14 mouse cellular contexts compared by ENCODE assay signal in the genomic region with DNA sequence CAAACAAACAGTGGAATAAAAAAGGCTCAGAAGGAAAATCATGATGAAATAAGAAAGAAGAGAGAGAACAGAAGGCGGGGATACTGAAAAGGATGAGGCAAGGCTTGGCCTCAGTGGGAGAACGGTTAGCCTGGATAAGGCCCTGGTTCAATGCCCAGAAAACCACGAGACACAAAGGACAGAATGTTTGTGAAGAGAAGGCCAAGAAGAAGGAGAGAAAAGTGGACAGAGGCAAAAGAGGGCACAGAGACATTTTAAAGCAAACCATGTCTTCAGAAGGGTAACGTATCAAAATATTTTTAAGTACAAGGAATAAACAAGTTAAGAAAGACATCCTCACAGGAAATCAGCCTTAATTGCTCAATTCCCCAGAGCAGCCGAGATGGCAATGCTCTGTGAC.
DNase-seq lines count a peak whose midpoint lies in the region; ATAC-seq and TF ChIP-seq lines count a peak whose summit lies in the region.
"Had no signal": no experiment of that assay in that cellular context is flagged by ENCODE, and none has a peak within 500 bp of the region (broad histone marks: within the 10 kb centered on the region; RNA-seq: fewer than 3 reads in every experiment).

No protein-coding gene starts in this region.

- peaks cover 3% of the 10 kb centered on the region; the same call in 1 of the 2 replicates for H3K4me1 ChIP-seq in heart, adult 2 months (ENCODE audit: control insufficient read depth, insufficient read depth, low read length)
- H3K4me1 ChIP-seq in heart, embryonic 10.5 days = peaks cover 22% of the 10 kb centered on the region
- H3K4me1 ChIP-seq in lung, postnatal 0 days (ENCODE audit: insufficient read depth, low read depth, low read length) = no peaks in the 10 kb centered on the region
- H3K4me1 ChIP-seq: liver, embryonic 15.5 days had no signal

- peak; percentile 73 for ATAC-seq in lung, postnatal 0 days
- ATAC-seq: CD4-positive, CD25-positive, alpha-beta regulatory T cell, adult 4 months; Patski had no signal

- intact Hi-C loops in heart, adult 2 months (cut with DNase I) = loop anchor here (5.0 to 10.0 kb wide), 2 partner anchors 60 to 118 kb away; no protein-coding TSS in a partner anchor

- no peaks in the 10 kb centered on the region for H3K79me2 ChIP-seq in heart, adult 2 months (replicated peaks; ENCODE audit: control insufficient read depth, insufficient read depth, low read length)

- no peak overlapping the region for H3K4me3 ChIP-seq in heart, adult 2 months
- no peak overlapping the region for H3K4me3 ChIP-seq in heart, embryonic 10.5 days
- no peak overlapping the region for H3K4me3 ChIP-seq in lung, postnatal 0 days (ENCODE audit: low read depth, low read length)
- H3K4me3 ChIP-seq: liver, embryonic 15.5 days; midbrain, embryonic 12.5 days had no signal

- DNase-seq in heart, adult 2 months = peak; percentile 42 to 72
- DNase-seq in heart, embryonic 10.5 days (ENCODE audit: low spot score) = no peak
- DNase-seq in adipocyte (ENCODE audit: low spot score) = peak; percentile 99
- peak; percentile 25 for DNase-seq in gastrocnemius, postnatal 10 days
- DNase-seq in lung, postnatal 0 days (ENCODE audit: low spot score) = peak; percentile 84
- no peak for DNase-seq in right cerebral cortex, postnatal 25 days
- DNase-seq in right cerebral cortex, adult 18-20 months = no peak
- no peak for DNase-seq in kidney, adult 18-20 months
- DNase-seq: retina, postnatal 1 day; thymus, postnatal 36 days had no signal

- no peak for TF ChIP-seq EP300 in heart, adult 2 months (IDR thresholded peaks at IDR 0.05; ENCODE audit: insufficient read depth, low read depth, low read length)
- TF ChIP-seq EP300 in lung, postnatal 0 days (IDR thresholded peaks at IDR 0.05) = peak; percentile 58

- no peaks in the 10 kb centered on the region for H3K9me3 ChIP-seq in heart, embryonic 10.5 days
- no peaks in the 10 kb centered on the region for H3K9me3 ChIP-seq in lung, postnatal 0 days (ENCODE audit: low read length)
- H3K9me3 ChIP-seq: liver, embryonic 15.5 days; midbrain, embryonic 12.5 days had no signal

- no peak for TF ChIP-seq POLR2A in heart, adult 2 months (IDR thresholded peaks at IDR 0.05; ENCODE audit: insufficient read depth, low read depth, low read length)

- no peak overlapping the region for H3K4me2 ChIP-seq in lung, postnatal 0 days (replicated peaks; ENCODE audit: low read depth, low read length)
- H3K4me2 ChIP-seq: liver, embryonic 15.5 days; midbrain, embryonic 12.5 days had no signal

- no peak for TF ChIP-seq CTCF in heart, adult 2 months (IDR thresholded peaks at IDR 0.05)
- no peak for TF ChIP-seq CTCF in lung, postnatal 0 days (IDR thresholded peaks at IDR 0.05)

- no peak overlapping the region for H3K9ac ChIP-seq in heart, adult 2 months (ENCODE audit: low read depth, low read length)
- no peak overlapping the region for H3K9ac ChIP-seq in lung, postnatal 0 days (replicated peaks; ENCODE audit: low read depth)
- H3K9ac ChIP-seq: liver, embryonic 15.5 days; midbrain, embryonic 12.5 days had no signal

- no peaks in the 10 kb centered on the region for H3K27me3 ChIP-seq in heart, adult 2 months (ENCODE audit: control insufficient read depth, insufficient read depth, low read length)
- H3K27me3 ChIP-seq in heart, embryonic 10.5 days (ENCODE audit: insufficient read depth, poor library complexity, severe bottlenecking) = peaks cover 2% of the 10 kb centered on the region; the same call in 1 of the 2 replicates
- H3K27me3 ChIP-seq in lung, postnatal 0 days (replicated peaks; ENCODE audit: insufficient read depth, low read length) = no peaks in the 10 kb centered on the region
- H3K27me3 ChIP-seq: liver, embryonic 15.5 days had no signal

- peak overlapping the region; percentile 48; the same call in 1 of the 2 replicates for H3K27ac ChIP-seq in heart, adult 2 months
- no peak overlapping the region for H3K27ac ChIP-seq in heart, embryonic 10.5 days
- 0 out of 2 replicates have a peak overlapping the region, but pooled peaks have one; percentile 20 for H3K27ac ChIP-seq in lung, postnatal 0 days (ENCODE audit: low read length)
- H3K27ac ChIP-seq: liver, embryonic 15.5 days; midbrain, embryonic 12.5 days had no signal

- 41% methylated on average over 5 of the region's 5 CpGs for WGBS in heart, adult 2 months
- 88% methylated on average over 5 of the region's 5 CpGs for WGBS in heart, embryonic 10.5 days
- WGBS in lung, postnatal 0 days = 48% methylated on average over 5 of the region's 5 CpGs

- H3K36me3 ChIP-seq in heart, adult 2 months (ENCODE audit: control insufficient read depth, insufficient read depth, low read length) = no peaks in the 10 kb centered on the region
- no peaks in the 10 kb centered on the region for H3K36me3 ChIP-seq in heart, embryonic 10.5 days
- H3K36me3 ChIP-seq in lung, postnatal 0 days (ENCODE audit: insufficient read depth, low read length) = no peaks in the 10 kb centered on the region
- H3K36me3 ChIP-seq: liver, embryonic 15.5 days; midbrain, embryonic 12.5 days had no signal

Comparison
In these comparisons a context has a peak if more than half of its experiments do, and no peak if none do; other contexts are left out.
1. DNase-seq: peak in heart, adult 2 months (2 of 2), adipocyte (single experiment), gastrocnemius, postnatal 10 days (single experiment) and lung, postnatal 0 days (single experiment); none in heart, embryonic 10.5 days (single experiment), right cerebral cortex, postnatal 25 days (single experiment), right cerebral cortex, adult 18-20 months (single experiment) and kidney, adult 18-20 months (single experiment).